Mouse (Mus musculus): ENCODE data around the gene Parp8. TPM values are rescaled to one million over a fixed set of nuclear protein-coding genes. Genes with fewer than 3 reads are reported as not detected.
A peak's percentile ranks its signal among the peaks of the same experiment; 100 is the strongest.

Gene Parp8
- 10 to 100 TPM in 1 of 2 experiments, 1 to 10 TPM in 1; 8.7 to 10.3 TPM for total RNA-seq (2021)

DNA sequence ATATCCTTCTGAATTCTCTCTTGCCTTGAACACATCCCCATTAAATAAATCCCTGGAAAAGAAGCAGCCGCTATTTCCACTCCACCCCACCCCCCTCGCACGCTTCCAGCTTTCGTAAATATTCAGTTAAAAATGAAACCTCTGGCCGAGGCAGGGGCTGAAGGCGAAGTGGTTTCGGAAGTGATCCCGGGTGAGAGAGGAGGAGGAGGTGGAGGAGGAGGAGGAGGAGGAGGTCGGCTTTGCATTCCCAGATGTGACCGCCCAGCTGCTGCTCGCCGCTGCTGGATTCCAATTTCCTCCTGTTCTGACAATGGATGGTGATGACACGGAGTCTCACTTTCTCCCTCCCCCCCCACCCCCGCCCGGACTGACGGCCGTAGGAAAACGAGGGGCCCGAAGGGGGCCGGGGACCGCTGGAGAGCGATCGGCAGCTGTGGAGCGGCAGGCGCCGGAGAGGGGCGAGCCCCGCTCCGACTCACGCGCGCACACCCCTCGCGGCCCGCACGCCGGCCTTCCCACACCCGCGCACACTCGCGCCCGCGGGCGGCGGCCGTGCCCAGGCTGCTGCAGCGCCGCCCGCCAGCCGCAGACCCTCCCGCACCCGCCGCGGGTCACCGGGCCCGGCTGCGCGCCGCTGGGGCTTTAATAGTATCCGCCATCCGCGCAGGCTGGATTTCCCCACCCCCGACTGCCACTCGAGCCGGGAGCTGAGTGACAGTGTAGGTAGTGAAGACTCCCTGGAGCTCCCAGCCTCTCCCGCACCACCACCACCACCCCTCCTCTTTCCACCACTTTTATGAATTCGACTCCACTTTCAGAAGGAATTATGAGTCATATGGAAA is at the start of gene Parp8:
Gene Parp8, minus strand, starts transcription at position 312 of the 842 bp plus-strand sequence.
- intact Hi-C loops (cut with DNase I): loop anchor here (5.0 kb wide), 1 partner anchor 102 kb away; no protein-coding TSS in a partner anchor
- DNase-seq (ENCODE audit: low spot score): peak; percentile 27

GRCm38 (mm10) chr13:117062628-117063315 is 37.4 kb upstream of the Parp8 start:
- no peak for DNase-seq (ENCODE audit: low spot score)
- intact Hi-C loops (cut with DNase I): no loop called here

DNA sequence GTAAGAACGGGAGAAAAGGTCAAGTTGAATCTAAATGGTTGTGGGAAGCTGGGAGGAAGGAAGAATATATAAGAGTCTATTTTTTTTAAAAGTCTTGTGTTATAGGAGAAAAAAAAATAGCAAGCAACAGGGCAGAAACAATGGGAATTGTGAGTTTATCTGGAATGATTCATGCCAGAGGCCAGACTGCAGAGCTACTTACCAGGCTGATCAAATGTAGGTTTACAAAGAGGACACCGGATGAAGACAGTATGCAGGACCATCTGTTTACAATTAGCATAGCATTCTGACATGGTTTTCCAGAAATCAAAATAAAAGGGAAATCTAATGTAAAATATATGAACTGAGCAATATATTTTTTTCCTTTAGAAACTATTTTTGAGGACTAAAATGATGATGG is 31.1 kb upstream of the Parp8 start:
- no peak for DNase-seq (ENCODE audit: low spot score)
- intact Hi-C loops (cut with DNase I): no loop called here

GRCm38 (mm10) chr13:117054811-117055496 is 29.6 kb upstream of the Parp8 start:
- DNase-seq (ENCODE audit: low spot score): no peak
- intact Hi-C loops (cut with DNase I): no loop called here

DNA sequence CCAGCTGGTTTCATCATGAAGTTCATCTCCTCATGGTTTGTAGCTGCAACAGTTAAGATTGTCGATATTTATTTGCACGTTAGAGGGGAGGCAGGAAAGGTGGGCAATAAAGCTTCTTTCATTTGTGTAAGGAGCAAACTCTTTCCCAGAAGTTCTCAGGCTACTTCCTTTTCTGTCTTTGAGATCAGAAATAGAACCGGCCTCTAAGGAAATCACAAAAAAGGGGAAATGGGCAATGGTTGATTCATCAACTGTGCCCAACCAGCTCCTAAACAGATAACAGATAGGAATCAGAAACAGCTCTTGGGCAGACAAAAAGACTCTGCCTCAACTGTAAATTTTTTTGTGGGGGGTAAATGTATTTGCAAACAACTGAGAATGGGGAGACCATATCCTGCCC is 27.4 kb upstream of the Parp8 start:
- intact Hi-C loops (cut with DNase I): no loop called here

DNA sequence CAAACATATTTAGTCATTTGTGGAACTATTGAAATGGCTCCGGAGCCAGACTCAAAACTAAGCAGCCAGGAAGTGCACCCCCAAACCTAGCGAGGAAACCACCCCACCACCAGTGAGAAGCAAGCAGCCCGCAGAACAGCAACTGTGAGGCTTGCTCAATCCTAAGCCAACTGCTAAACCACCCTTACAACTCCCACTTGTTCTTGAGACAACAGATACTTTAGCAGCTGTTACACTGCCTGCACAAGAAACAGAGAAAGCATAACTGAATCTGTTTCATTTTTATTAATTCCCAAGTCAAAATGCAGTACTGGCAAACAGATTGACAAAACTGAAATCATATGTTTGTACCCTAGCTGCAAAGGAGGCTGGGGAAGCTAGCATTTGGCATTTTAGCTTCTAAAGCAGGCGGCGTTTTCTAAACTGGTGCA is 23.2 kb upstream of the Parp8 start:
- no peak for DNase-seq (ENCODE audit: low spot score)
- intact Hi-C loops (cut with DNase I): no loop called here

More for the DNA sequence above, 27.4 kb upstream of the Parp8 start:
- no peak for DNase-seq (ENCODE audit: low spot score)

- DNase-seq (ENCODE audit: low spot score): no peak
- intact Hi-C loops (cut with DNase I): no loop called here
Observed at GRCm38 (mm10) chr13:117043567-117043966, 18.2 kb upstream of the Parp8 start.

GRCm38 (mm10) chr13:117041021-117041420 is 15.7 kb upstream of the Parp8 start:
- intact Hi-C loops (cut with DNase I): no loop called here
- no peak for DNase-seq (ENCODE audit: low spot score)

DNA sequence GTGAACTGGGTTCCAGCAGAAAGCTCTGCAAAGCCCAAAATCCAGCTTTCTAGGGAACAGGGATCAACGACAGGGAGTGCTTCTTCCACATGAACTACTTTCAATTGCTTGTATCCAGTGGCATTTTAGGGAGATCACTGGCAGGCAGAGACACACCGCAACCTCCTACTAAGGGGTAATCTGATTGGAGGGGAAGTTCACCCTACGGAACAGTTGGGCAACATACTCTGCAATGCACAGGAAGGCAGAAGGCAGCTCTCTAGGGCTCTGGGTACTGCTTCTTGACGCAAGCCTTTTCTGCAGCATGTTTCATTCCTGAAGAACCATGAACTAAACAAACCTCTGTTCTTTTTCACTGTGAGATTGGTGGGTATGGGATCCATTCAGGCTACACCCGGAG is 10.9 kb upstream of the Parp8 start:
- intact Hi-C loops (cut with DNase I): no loop called here
- DNase-seq (ENCODE audit: low spot score): no peak

DNA sequence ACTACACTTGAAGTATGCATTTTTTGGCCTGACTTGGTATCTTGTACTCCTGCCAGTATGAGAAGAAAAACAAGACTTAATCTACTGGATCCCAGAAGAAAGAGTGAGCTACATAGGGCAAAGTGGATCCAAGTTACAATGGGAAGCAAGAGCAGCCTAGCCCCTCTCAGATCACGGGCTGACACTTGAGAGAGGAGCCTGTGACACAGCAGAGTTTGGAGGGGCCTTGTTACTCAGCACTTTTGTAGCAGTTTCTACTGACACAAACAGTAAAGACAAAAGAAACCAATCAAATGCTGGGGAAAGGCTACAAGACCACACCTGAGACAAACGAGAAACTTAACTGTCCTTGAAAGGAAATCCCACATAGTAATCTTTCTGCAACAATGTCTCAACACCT is 9.8 kb upstream of the Parp8 start:
- intact Hi-C loops (cut with DNase I): no loop called here
- no peak for DNase-seq (ENCODE audit: low spot score)

- no peak for DNase-seq (ENCODE audit: low spot score)
- intact Hi-C loops (cut with DNase I): no loop called here
Observed at GRCm38 (mm10) chr13:117034676-117035075, 9.3 kb upstream of the Parp8 start.

DNA sequence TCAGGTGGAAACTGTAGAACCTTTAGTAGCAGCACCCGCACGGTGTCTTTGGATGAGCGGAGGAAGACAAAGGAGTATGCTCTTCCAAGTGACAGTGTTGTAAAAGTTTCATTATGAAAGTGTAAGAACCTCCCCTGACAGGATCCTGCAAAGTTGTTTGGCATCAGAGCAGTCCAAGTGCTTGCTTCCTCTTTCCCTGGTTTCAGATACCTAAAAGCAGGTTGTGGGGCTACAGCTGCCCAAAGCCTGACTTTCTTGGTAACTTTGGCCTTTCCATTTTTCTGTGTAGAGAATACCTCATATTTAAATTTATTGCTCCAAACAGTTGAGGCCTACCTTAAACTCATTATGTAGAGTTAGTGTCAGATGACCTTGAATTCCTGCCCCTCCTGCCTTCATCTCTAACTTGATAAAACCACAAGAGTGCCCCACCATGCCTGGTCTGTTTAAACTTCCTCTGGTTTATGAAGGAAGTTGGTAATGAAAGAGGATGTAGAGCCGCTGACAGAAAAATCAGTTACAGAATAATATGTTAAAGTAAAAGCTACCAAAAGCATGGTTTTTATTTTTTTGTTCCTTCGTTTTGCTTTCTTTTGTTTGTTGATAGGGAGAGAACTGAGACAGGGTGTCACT is 8.5 kb upstream of the Parp8 start:
- no peak for DNase-seq (ENCODE audit: low spot score)

GRCm38 (mm10) chr13:117032402-117032801 is 7.1 kb upstream of the Parp8 start:
- no peak for DNase-seq (ENCODE audit: low spot score)
- intact Hi-C loops (cut with DNase I): no loop called here

More for the DNA sequence above, 8.5 kb upstream of the Parp8 start:
- intact Hi-C loops (cut with DNase I): no loop called here

DNA sequence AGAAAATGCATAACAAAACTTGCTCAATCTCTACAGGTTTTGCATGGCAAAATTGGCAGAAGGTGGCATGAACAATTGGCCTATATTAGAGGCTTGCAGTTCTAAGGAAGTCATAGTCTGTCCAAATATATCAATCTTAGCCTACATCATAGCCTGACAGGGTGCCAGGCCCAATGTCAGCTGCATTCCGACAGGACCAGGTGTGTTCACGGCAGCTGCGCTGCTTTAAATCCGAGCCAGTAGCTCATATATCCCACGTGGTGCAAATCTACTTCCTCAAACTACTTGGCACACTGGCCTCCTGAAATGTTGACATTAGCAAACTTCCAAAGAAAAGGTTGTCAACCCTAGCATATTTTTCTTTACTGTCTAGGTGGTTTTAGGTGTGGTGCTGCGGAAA is 6.2 kb upstream of the Parp8 start:
- intact Hi-C loops (cut with DNase I): no loop called here
- no peak for DNase-seq (ENCODE audit: low spot score)

DNA sequence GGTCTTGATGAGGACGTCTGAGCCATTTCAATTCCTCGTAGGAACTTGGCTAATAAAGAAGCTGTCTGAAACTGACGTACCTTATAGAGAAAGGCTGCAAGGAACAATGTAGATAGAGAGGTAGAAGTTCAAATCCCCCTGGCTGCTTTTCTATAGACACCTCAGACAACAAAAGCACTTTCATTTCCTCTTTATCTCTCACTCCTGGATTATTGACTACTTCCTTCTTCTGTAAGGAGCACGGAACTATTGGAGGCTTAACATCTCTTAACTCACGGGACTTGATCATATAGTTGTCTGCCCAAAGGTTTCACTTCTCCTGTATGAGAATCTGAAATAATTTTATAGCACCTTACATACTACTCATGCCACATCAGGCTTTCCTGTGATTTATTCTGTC is 2.9 kb upstream of the Parp8 start:
- intact Hi-C loops (cut with DNase I): loop anchor here (5.0 kb wide), 1 partner anchor 99 kb away; no protein-coding TSS in a partner anchor
- no peak for DNase-seq (ENCODE audit: low spot score)

- intact Hi-C loops (cut with DNase I): loop anchor here (5.0 kb wide), 1 partner anchor 100 kb away; no protein-coding TSS in a partner anchor
Observed at GRCm38 (mm10) chr13:117027336-117027735, 2.0 kb upstream of the Parp8 start.

GRCm38 (mm10) chr13:117026276-117026780 is 991 bp upstream of the Parp8 start:
- intact Hi-C loops (cut with DNase I): loop anchor here (5.0 kb wide), 1 partner anchor 101 kb away; no protein-coding TSS in a partner anchor
- DNase-seq (ENCODE audit: low spot score): no peak

More at GRCm38 (mm10) chr13:117027336-117027735, 2.0 kb upstream of the Parp8 start:
- DNase-seq (ENCODE audit: low spot score): no peak

GRCm38 (mm10) chr13:117024916-117025225 is 466 bp downstream of the Parp8 start:
- DNase-seq (ENCODE audit: low spot score): no peak
- intact Hi-C loops (cut with DNase I): loop anchor here (5.0 kb wide), 1 partner anchor 102 kb away; no protein-coding TSS in a partner anchor

- intact Hi-C loops (cut with DNase I): no loop called here
- DNase-seq (ENCODE audit: low spot score): peak; percentile 34
Observed at GRCm38 (mm10) chr13:117024127-117024915, 1.0 kb downstream of the Parp8 start.

Data from heart, postnatal 25 days (tissue).